Mouse (Mus musculus) olfactory bulb, adult 2 months (tissue): ENCODE results near the gene Cpn1.

Experiments
- CTCF ChIP-seq: fragments of 200-500 bp; IDR thresholded peaks from 2 replicates; pipeline ENCODE4 v1.5.1; 2012; ENCODE audit warnings: low read depth, mild to moderate bottlenecking, low read length, moderate library complexity; ENCODE audit not compliant: insufficient read depth
- POLR2A ChIP-seq: fragments of 200-500 bp; IDR thresholded peaks from 2 replicates; pipeline ENCODE4 v1.6.1; 2012; ENCODE audit warnings: mild to moderate bottlenecking, low read depth, low read length, moderate library complexity; ENCODE audit not compliant: insufficient read depth

- no peak for TF ChIP-seq CTCF
- TF ChIP-seq POLR2A, result no peak
Measured at GRCm38 (mm10) chr19:43960014-43960413, 26.3 kb downstream of the Cpn1 start.
